ENCODE assay signal across 11 mouse cellular contexts in the genomic region with DNA sequence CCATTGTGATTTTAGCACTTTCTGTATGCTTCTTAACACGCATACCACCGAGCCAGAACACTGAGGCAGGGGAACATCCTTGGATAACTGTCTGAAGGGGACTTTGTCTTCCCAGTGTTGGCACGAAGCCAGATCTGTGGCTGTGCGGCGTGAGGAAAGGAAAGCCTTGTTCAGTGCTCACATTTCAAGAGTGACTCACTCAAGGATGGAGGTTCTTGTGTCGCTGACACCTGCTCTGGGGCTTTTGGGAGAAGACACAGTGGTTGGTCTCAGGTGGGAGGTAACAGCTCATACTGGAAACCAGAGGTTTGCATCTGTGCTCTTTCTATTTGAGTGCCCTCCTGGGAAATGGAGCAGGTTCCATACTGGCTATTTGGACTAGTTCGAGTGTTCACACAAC. TPM values are rescaled to one million over a fixed set of nuclear protein-coding genes. Genes with fewer than 3 reads are reported as not detected.
A peak's percentile ranks its signal among the peaks of the same experiment; 100 is the strongest.
DNase-seq lines count a peak whose midpoint lies in the region; ATAC-seq lines count a peak whose summit lies in the region.
"Had no signal": no experiment of that assay in that cellular context is flagged by ENCODE, and none has a peak within 500 bp of the region (broad histone marks: within the 10 kb centered on the region; RNA-seq: fewer than 3 reads in every experiment).

No protein-coding gene starts in this region.

- no peak overlapping the region for H3K27ac ChIP-seq in embryonic facial prominence, embryonic 11.5 days (replicated peaks; ENCODE audit: low read depth, low read length)
- no peak overlapping the region for H3K27ac ChIP-seq in embryonic facial prominence, embryonic 10.5 days (replicated peaks)
- no peak overlapping the region for H3K27ac ChIP-seq in kidney, embryonic 16.5 days (ENCODE audit: low read length)
- no peak overlapping the region for H3K27ac ChIP-seq in kidney, embryonic 14.5 days (ENCODE audit: low read depth, low read length)
- H3K27ac ChIP-seq in neural tube, embryonic 14.5 days (ENCODE audit: low read depth, low read length), result no peak overlapping the region
- H3K27ac ChIP-seq: heart, embryonic 15.5 days; limb, embryonic 12.5 days had no signal

- no peak overlapping the region for H3K4me3 ChIP-seq in embryonic facial prominence, embryonic 11.5 days (ENCODE audit: low read depth, low read length)
- no peak overlapping the region for H3K4me3 ChIP-seq in embryonic facial prominence, embryonic 10.5 days
- H3K4me3 ChIP-seq in kidney, embryonic 16.5 days (ENCODE audit: low read length), result no peak overlapping the region
- H3K4me3 ChIP-seq in kidney, embryonic 14.5 days (ENCODE audit: low read length), result no peak overlapping the region
- no peak overlapping the region for H3K4me3 ChIP-seq in neural tube, embryonic 14.5 days (ENCODE audit: low read depth, low read length)
- H3K4me3 ChIP-seq: heart, embryonic 15.5 days; limb, embryonic 12.5 days had no signal

- no peak for ATAC-seq in embryonic facial prominence, embryonic 11.5 days (replicated peaks; ENCODE audit: insufficient number of reproducible peaks, low FRiP score, low TSS enrichment, low read depth)
- ATAC-seq in kidney, embryonic 16.5 days (ENCODE audit: low FRiP score, low TSS enrichment), result peak; percentile 19; the same call in 1 of the 2 replicates
- ATAC-seq in kidney, embryonic 14.5 days (ENCODE audit: low FRiP score, low TSS enrichment), result no peak
- peak; percentile 21; the same call in 1 of the 2 replicates for ATAC-seq in neural tube, embryonic 14.5 days (ENCODE audit: low read depth)

- DNase-seq in embryonic facial prominence, embryonic 11.5 days (ENCODE audit: low spot score), result peak; percentile 2
- DNase-seq in embryonic facial prominence, embryonic 10.5 days (ENCODE audit: low spot score), result no peak
- peak; percentile 16 for DNase-seq in right cerebral cortex, postnatal 4 days
- DNase-seq in right cerebral cortex, adult 18-20 months, result no peak
- no peak for DNase-seq in B cell, adult 2 months
- DNase-seq: cerebellum, adult 2 months had no signal

- H3K9ac ChIP-seq in embryonic facial prominence, embryonic 11.5 days (replicated peaks; ENCODE audit: low read length), result no peak overlapping the region
- no peak overlapping the region for H3K9ac ChIP-seq in kidney, embryonic 16.5 days (replicated peaks; ENCODE audit: low read length)
- H3K9ac ChIP-seq in kidney, embryonic 14.5 days (ENCODE audit: low read depth, low read length), result no peak overlapping the region
- H3K9ac ChIP-seq in neural tube, embryonic 14.5 days (replicated peaks; ENCODE audit: low read depth, low read length), result no peak overlapping the region
- H3K9ac ChIP-seq: heart, embryonic 15.5 days; limb, embryonic 12.5 days had no signal

- no peaks in the 10 kb centered on the region for H3K4me1 ChIP-seq in embryonic facial prominence, embryonic 11.5 days (ENCODE audit: control insufficient read depth, insufficient read depth, low read length)
- no peaks in the 10 kb centered on the region for H3K4me1 ChIP-seq in embryonic facial prominence, embryonic 10.5 days
- no peaks in the 10 kb centered on the region for H3K4me1 ChIP-seq in kidney, embryonic 16.5 days (ENCODE audit: insufficient read depth, low read length)
- H3K4me1 ChIP-seq in kidney, embryonic 14.5 days (ENCODE audit: control insufficient read depth, insufficient read depth, low read length), result no peaks in the 10 kb centered on the region
- no peaks in the 10 kb centered on the region for H3K4me1 ChIP-seq in neural tube, embryonic 14.5 days (ENCODE audit: control insufficient read depth, insufficient read depth, low read length)

- H3K4me2 ChIP-seq in embryonic facial prominence, embryonic 11.5 days (ENCODE audit: low read depth, low read length), result no peak overlapping the region
- H3K4me2 ChIP-seq in kidney, embryonic 16.5 days (replicated peaks; ENCODE audit: low read depth, low read length), result no peak overlapping the region
- H3K4me2 ChIP-seq in kidney, embryonic 14.5 days (replicated peaks; ENCODE audit: low read depth, low read length), result no peak overlapping the region
- H3K4me2 ChIP-seq in neural tube, embryonic 14.5 days (ENCODE audit: low read depth, low read length), result no peak overlapping the region
- H3K4me2 ChIP-seq: heart, embryonic 15.5 days; limb, embryonic 12.5 days had no signal

- no peaks in the 10 kb centered on the region for H3K36me3 ChIP-seq in embryonic facial prominence, embryonic 11.5 days (replicated peaks; ENCODE audit: control insufficient read depth, insufficient read depth, low read depth, low read length)
- no peaks in the 10 kb centered on the region for H3K36me3 ChIP-seq in embryonic facial prominence, embryonic 10.5 days (replicated peaks)
- H3K36me3 ChIP-seq in kidney, embryonic 16.5 days (ENCODE audit: insufficient read depth, low read length), result no peaks in the 10 kb centered on the region
- no peaks in the 10 kb centered on the region for H3K36me3 ChIP-seq in kidney, embryonic 14.5 days (ENCODE audit: control insufficient read depth, insufficient read depth, low read length)
- no peaks in the 10 kb centered on the region for H3K36me3 ChIP-seq in neural tube, embryonic 14.5 days (ENCODE audit: control insufficient read depth, insufficient read depth, low read length)
- H3K36me3 ChIP-seq: heart, embryonic 15.5 days; limb, embryonic 12.5 days had no signal

- no peaks in the 10 kb centered on the region for H3K9me3 ChIP-seq in embryonic facial prominence, embryonic 11.5 days (replicated peaks; ENCODE audit: control insufficient read depth, low read length)
- no peaks in the 10 kb centered on the region for H3K9me3 ChIP-seq in embryonic facial prominence, embryonic 10.5 days
- no peaks in the 10 kb centered on the region; the same call in 1 of the 2 replicates for H3K9me3 ChIP-seq in kidney, embryonic 16.5 days (ENCODE audit: low read length)
- H3K9me3 ChIP-seq in kidney, embryonic 14.5 days (ENCODE audit: control insufficient read depth, low read length), result no peaks in the 10 kb centered on the region
- H3K9me3 ChIP-seq in neural tube, embryonic 14.5 days (ENCODE audit: control insufficient read depth, low read length), result no peaks in the 10 kb centered on the region
- H3K9me3 ChIP-seq: heart, embryonic 15.5 days; limb, embryonic 12.5 days had no signal

- H3K27me3 ChIP-seq in embryonic facial prominence, embryonic 11.5 days (ENCODE audit: control insufficient read depth, insufficient read depth, low read length), result no peaks in the 10 kb centered on the region
- H3K27me3 ChIP-seq in embryonic facial prominence, embryonic 10.5 days (replicated peaks; ENCODE audit: low read depth, poor library complexity, severe bottlenecking), result no peaks in the 10 kb centered on the region
- H3K27me3 ChIP-seq in kidney, embryonic 16.5 days (ENCODE audit: insufficient read depth, low read length), result no peaks in the 10 kb centered on the region
- no peaks in the 10 kb centered on the region for H3K27me3 ChIP-seq in kidney, embryonic 14.5 days (ENCODE audit: control insufficient read depth, insufficient read depth, low read length)
- no peaks in the 10 kb centered on the region for H3K27me3 ChIP-seq in neural tube, embryonic 14.5 days (ENCODE audit: control insufficient read depth, insufficient read depth, low read length)
- H3K27me3 ChIP-seq: heart, embryonic 15.5 days; limb, embryonic 12.5 days had no signal

- 73% methylated on average over 7 of the region's 7 CpGs for WGBS in embryonic facial prominence, embryonic 11.5 days
- 85% methylated on average over 7 of the region's 7 CpGs for WGBS in embryonic facial prominence, embryonic 10.5 days
- 53% methylated on average over 7 of the region's 7 CpGs for WGBS in kidney, embryonic 16.5 days
- 57% methylated on average over 7 of the region's 7 CpGs for WGBS in kidney, embryonic 14.5 days
- 51% methylated on average over 7 of the region's 7 CpGs for WGBS in neural tube, embryonic 14.5 days

RNA-seq across cellular contexts. Expression of a gene that starts 52.2 kb away (rescaled TPM):
- polyA plus RNA-seq in embryonic facial prominence, embryonic 11.5 days (2014; fragmentation: Nextera tagmentation; extraction: Ambion mirVana), result 1.2 and 2.3 TPM in 2 replicates
- 1.1 and 1.9 TPM in 2 replicates for polyA plus RNA-seq in embryonic facial prominence, embryonic 10.5 days (2016; fragmentation: Nextera tagmentation; extraction: Ambion mirVana)
- polyA plus RNA-seq in kidney, embryonic 16.5 days (2015; fragmentation: Nextera tagmentation; extraction: Ambion mirVana), result 1.2 and 1.7 TPM in 2 replicates
- polyA plus RNA-seq in kidney, embryonic 14.5 days (2014; fragmentation: Nextera tagmentation; extraction: Ambion mirVana), result 0.86 and 0.95 TPM in 2 replicates
- 0.24 and 0.28 TPM in 2 replicates for polyA plus RNA-seq in neural tube, embryonic 14.5 days (2014; fragmentation: Nextera tagmentation; extraction: Ambion mirVana)

Comparison
In these comparisons a context has a peak if more than half of its experiments do, and no peak if none do; other contexts are left out.
1. ATAC-seq: peak in kidney, embryonic 16.5 days (single experiment) and neural tube, embryonic 14.5 days (single experiment); none in embryonic facial prominence, embryonic 11.5 days (single experiment) and kidney, embryonic 14.5 days (single experiment).
2. DNase-seq: peak in embryonic facial prominence, embryonic 11.5 days (single experiment) and right cerebral cortex, postnatal 4 days (single experiment); none in embryonic facial prominence, embryonic 10.5 days (single experiment), right cerebral cortex, adult 18-20 months (single experiment) and B cell, adult 2 months (0 of 2).